Mouse (Mus musculus) thymus, adult 2 months (tissue): ENCODE results near the gene Gm47995.

Experiments
- CTCF ChIP-seq: fragments of 200-500 bp; IDR thresholded peaks from 2 replicates; pipeline ENCODE4 v1.5.1; 2012; ENCODE audit warnings: mild to moderate bottlenecking, control low read depth, low read length, moderate library complexity, borderline replicate concordance; ENCODE audit not compliant: control insufficient read depth, poor library complexity, insufficient read depth; ENCODE audit errors: extremely low read depth
- POLR2A ChIP-seq: fragments of 200-500 bp; IDR thresholded peaks from 2 replicates; pipeline ENCODE4 v1.6.1; 2012; ENCODE audit warnings: mild to moderate bottlenecking, low read length, control low read depth, moderate library complexity; ENCODE audit not compliant: control insufficient read depth, poor library complexity, insufficient read depth; ENCODE audit errors: extremely low read depth

- TF ChIP-seq POLR2A = no peak
- TF ChIP-seq CTCF = no peak
Measured at GRCm38 (mm10) chr1:151224536-151224935, 26.3 kb downstream of the Gm47995 start.
